Mouse (Mus musculus) small intestine, adult 2 months (tissue): ENCODE data around the gene Fbxl14.

Source experiments
- CTCF ChIP-seq: fragments of 200-500 bp; IDR thresholded peaks from 2 replicates; pipeline ENCODE4 v1.5.1; 2012; ENCODE audit warnings: low read depth, mild to moderate bottlenecking, control low read depth, inconsistent platforms, low read length, moderate library complexity, mixed read lengths; ENCODE audit not compliant: insufficient replicate concordance, insufficient read length; ENCODE audit errors: extremely low read depth
- POLR2A ChIP-seq: fragments of 200-500 bp; IDR thresholded peaks from 2 replicates; pipeline ENCODE4 v1.6.1; 2012; ENCODE audit warnings: low read depth, mild to moderate bottlenecking, control low read depth, inconsistent platforms, low read length, moderate library complexity

DNA sequence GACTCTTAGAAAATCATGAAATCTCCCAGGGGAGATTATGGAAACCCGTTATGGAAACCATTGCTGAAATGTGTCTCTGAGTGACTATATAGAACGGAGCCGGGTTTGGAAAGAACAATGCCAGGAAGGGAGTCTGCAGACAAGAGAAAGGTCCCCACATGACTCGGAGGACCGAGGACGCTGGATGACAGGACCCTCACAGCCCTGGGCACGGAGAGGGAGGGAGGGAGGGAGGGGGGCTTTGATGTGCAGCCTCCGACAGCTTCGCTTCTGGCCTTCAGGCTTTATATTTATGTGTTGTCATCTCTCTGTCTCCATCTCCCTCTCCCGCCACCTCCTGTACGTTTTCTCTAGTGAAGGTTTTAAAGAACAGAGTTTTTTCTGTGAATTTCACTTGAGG is 11.5 kb downstream of the Fbxl14 start:
- TF ChIP-seq POLR2A = no peak
- no peak for TF ChIP-seq CTCF
